Mouse (Mus musculus): ENCODE measurements around the gene Aar2.

Gene Aar2

DNA sequence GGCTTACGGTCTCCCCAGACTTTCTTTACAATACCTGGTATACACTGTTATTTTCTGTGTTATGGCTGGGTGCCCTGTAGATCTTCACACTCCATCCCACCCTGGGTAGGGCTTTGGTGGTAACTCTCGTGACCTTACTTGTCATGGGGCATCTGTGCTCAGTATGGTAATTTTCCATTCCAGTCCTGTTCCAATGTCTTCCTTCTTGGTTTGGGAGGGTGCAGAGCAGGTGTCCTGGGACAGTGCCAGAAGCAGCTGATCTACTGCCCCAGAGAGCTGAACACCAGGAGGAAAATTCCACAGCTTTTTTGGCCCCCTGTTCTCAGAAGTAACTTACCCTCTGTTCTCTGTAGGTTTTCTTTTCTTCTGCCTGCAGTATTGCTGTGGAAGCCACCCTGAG is 19.1 kb downstream of the Aar2 start:
- DNase-seq (ENCODE audit: low read depth, low spot score) = no peak

DNA sequence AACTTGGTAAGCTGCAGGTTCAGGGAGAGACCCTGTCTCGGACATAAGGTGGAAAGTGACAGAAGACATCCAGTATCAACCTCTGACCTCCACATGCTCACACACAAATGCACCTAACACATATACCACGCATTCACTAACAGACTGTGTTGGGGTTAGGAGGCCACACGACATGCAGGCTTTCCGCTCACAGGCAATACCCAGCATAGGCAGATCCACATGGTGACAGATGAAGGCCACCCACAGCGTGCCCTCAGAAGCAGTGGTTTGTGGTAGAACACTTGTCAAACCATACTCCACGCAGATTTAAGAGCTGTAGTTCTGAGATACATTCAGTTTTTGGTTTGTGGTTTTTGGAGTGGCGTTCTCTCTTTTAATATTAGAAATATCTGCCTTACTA is 21.3 kb downstream of the Aar2 start:
- no peak for DNase-seq (ENCODE audit: low read depth, low spot score)

DNA sequence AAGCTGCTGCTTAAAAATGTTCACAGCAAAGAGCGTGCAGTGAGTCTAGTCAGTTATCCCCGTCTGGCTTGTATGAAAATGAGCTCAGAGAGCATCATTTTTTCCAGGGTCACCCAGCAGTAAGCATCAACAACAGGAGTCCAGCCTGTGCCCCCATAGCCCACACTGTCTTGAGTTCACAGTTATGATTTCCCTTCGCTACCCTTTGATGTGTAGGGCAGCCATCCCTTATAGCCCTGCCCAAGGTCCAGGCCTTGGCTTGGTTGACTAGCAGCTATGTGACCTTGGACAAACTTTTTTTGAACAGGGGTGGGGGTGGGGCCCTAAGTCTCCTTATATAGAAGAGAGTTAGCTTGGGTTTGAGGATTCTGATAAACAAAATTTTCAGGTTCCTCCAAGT is 21.9 kb downstream of the Aar2 start:
- no peak for DNase-seq (ENCODE audit: low read depth, low spot score)

- DNase-seq (ENCODE audit: low read depth, low spot score) = no peak
Observed at GRCm38 (mm10) chr2:156571521-156571920, 24.1 kb downstream of the Aar2 start.

DNA sequence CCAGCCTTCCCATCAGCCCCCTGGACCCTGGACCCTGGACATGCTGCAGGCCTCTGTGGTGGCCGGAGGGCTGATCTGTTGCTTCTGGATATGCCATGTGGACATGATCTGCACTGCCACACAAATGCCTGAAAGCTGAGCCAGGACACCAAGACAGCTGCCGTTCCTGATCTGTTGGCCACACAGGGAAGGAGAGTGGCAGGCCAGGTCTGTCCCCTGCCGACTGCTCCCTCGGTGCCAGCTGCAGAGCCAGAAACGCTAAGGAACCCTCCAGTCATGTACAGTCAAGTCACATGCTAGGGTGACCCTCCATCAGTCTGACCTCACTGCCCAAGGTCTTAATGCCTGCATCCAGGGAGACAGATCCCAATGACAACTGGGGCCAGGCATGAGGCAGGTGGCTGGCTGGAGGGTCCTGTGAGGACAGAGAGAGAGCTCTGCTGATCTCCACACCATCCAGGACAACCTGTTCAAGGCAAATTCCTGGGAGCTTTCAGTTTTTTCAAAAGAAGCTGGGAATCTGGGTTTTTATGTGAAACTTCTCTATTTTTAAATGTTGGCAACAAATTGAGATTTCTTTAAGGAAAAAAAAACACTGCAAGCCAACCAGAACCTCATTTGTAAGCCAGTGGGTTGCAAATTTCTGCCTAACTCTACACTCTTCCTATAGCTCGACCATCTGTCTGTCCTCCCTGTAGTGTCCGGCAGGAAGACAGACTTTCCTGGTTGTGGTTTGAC is 29.6 kb downstream of the Aar2 start:
- DNase-seq (ENCODE audit: low read depth, low spot score) = no peak

GRCm38 (mm10) chr2:156580507-156580906 is 33.1 kb downstream of the Aar2 start:
- DNase-seq (ENCODE audit: low read depth, low spot score) = no peak

GRCm38 (mm10) chr2:156581244-156581643 is 33.9 kb downstream of the Aar2 start:
- no peak for DNase-seq (ENCODE audit: low read depth, low spot score)

- DNase-seq (ENCODE audit: low read depth, low spot score) = no peak
Observed at GRCm38 (mm10) chr2:156582887-156583286, 35.5 kb downstream of the Aar2 start.

DNA sequence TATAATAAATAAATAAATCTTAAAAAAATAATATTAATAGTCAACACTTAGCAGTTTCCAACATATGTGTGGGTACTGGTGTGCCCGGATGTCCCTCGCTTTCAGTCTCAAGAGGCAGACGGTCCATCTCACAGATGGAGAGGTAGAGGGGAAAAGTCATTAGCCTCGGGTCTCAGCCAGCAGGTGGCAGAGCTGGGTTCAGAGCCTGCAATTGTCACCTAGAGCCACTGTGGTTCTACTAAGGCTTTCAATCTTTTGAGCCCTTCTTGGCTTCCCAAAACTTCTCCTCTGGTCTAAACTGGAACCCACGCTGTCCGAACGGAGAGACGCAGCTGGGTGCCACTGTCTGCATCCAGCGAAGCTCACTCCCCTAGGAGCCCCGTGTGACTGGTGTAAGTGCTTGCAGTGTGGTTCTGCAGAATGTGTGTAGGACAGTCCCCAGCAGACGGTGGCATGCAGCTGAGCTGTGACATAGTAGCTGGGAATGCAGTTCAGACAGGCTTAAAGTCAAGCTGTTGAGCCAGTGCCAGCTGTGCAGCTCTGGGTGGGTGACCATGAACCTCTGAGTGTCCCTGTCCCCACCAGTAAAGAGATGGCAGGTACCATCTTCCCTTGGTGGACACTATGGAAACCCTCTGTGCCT is 36.9 kb downstream of the Aar2 start:
- DNase-seq (ENCODE audit: low read depth, low spot score) = no peak

- DNase-seq (ENCODE audit: low read depth, low spot score) = no peak
Observed at GRCm38 (mm10) chr2:156584797-156585471, 37.5 kb downstream of the Aar2 start.

GRCm38 (mm10) chr2:156589481-156589880 is 42.1 kb downstream of the Aar2 start:
- DNase-seq (ENCODE audit: low read depth, low spot score) = no peak

DNA sequence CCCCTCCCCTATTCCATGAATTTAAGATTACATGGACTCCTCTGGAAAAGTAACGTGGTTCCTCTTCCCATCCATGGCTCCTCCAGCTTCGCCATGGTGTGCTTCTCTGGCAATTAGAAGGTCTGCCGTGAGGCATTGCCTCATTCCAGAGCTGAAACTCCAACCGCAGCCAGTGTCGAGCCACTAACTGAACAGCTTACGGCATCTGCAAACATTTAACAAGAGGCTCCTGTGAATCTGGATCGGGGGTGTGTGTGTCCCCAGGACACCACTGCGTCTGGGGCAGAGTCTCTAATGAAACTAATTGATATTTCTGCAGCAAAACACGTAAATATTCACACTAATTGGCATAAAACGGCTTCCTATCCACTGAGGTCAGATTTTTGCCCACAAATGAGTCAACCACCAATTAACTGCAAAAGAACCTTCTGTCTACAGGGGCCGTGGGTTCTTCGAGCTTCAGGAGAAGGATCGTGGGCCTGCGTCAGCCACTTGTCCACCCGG is 47.7 kb downstream of the Aar2 start:
- DNase-seq (ENCODE audit: low read depth, low spot score) = no peak

GRCm38 (mm10) chr2:156602581-156602980 is 55.2 kb downstream of the Aar2 start:
- no peak for DNase-seq (ENCODE audit: low read depth, low spot score)

- no peak for DNase-seq (ENCODE audit: low read depth, low spot score)
Observed at GRCm38 (mm10) chr2:156603671-156604070, 56.3 kb downstream of the Aar2 start.

DNA sequence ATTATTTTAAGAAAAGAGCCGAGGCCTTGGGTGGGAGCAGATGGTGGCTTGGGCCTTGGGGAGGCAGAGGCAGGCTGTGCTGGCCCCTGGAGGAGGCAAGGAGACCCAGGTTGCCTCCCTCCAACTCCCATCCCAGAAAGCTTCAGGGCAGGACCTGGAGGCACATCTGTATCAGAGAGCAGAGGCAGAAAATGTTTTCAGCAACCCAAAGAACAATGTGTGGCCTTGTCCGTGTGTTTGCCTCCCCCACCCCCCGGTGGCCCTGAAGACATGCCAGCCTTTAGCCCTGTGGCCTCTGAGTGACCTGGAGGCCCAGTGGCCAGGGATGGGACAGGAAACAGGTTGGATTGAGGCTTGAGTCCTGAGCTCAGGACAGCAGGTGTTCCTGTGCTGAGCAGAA is 57.8 kb downstream of the Aar2 start:
- no peak for DNase-seq (ENCODE audit: low read depth, low spot score)

GRCm38 (mm10) chr2:156605971-156606370 is 58.6 kb downstream of the Aar2 start:
- no peak for DNase-seq (ENCODE audit: low read depth, low spot score)

DNA sequence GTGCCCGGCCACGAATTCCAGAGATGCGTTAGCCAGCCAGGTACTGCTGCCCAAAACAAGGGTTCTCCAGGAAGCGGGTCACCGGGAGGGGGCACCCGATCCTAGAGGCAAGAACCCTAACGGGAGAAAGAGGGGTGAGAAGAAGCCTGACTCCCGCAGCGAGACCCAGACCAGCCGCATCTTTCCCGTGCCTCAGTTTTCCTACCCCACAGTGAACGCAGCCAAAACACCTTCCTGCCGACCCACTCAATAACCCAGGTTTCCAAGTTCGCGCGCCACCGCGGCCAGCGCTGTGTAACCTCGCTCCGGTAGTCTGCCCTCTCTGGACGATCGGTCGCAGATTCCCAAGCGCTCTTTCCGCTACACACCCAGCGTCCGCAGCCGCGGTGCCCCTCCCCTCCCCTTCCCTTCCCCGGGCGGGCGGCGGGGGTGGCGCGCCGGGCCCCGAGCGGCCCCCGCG is 65.7 kb downstream of the Aar2 start:
- no peak for DNase-seq (ENCODE audit: low read depth, low spot score)

DNA sequence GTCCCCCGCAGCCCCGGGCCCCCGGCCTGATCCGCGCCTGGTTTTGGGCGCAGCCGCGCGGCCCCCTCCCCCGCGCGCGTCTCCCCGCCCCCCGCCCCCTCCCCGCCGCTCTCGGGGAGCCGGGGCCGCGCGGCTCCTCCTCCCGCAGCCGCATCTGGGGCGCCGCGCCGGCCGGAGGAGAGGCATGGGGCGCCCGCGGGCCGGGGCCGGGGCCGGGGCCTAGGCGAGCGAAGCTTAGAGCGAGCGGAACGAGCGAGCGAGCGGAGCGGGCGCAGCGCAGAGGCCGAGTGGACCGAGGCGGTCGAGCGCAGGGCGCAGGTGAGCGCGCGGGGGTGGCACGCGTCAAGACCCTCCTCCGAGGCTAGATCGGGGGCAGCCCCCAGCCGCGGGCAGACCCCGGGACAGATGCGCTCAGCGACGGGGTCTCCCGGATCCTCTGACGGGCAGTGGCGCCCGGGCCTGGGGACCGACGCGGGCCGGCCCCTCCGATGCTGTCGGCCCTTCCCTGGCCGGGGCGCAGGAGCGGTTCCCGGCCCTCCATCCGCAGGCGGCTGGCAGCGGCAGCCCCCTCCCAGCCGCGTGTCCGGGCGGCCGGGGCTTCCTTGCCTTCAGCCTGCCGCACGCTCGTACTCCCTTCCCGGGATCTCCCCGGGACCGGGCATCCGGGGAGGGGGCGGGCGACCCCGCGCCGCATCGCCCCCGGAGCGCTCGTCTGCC is 66.3 kb downstream of the Aar2 start, which contains the start of gene Dlgap4:
Gene Dlgap4, plus strand, starts transcription at position 165 of the 717 bp plus-strand sequence.
- no peak for DNase-seq (ENCODE audit: low read depth, low spot score)

GRCm38 (mm10) chr2:156614258-156614556 is 66.8 kb downstream of the Aar2 start:
- no peak for DNase-seq (ENCODE audit: low read depth, low spot score)

GRCm38 (mm10) chr2:156614661-156615654 is 67.6 kb downstream of the Aar2 start:
- no peak for DNase-seq (ENCODE audit: low read depth, low spot score)

DNA sequence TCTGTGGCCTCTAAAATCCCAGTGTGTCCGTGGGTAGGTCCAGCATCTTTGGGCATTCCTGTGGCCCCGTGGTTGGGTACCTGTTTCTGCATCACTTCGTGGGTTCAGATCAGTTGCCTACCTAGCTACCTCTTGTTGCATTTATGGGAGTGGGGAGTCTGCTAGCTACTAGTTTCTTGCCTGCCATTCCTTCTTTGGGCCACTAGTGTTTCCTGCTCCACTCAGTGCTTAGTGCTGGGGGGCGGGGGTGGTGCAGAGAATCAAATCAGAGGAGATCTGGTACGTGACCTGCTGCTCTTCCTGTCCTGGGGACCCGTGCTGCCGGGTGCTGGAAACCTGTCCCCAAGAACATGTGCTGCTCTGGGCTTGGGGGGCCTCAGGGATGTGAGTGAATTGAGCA is 69.1 kb downstream of the Aar2 start:
- DNase-seq (ENCODE audit: low read depth, low spot score) = no peak
